Mouse (Mus musculus): ENCODE data around the gene Ifnl2. TPM values are rescaled to one million over a fixed set of nuclear protein-coding genes. Genes with fewer than 3 reads are reported as not detected.
"Not testable (repeated sequence)": the region's sequence is repeated elsewhere in the genome, so short reads cannot be mapped to it uniquely, and the experiment has no call there.

Gene Ifnl2
- polyA plus RNA-seq, 1 experiment: not detected

GRCm38 (mm10) chr7:28545891-28546210, 35.6 kb upstream of the Ifnl2 start:
- no peaks in the 10 kb centered on the region for H3K9me3 ChIP-seq (ENCODE audit: control insufficient read depth, low read length)
- H3K4me1 ChIP-seq (ENCODE audit: control insufficient read depth): no peaks in the 10 kb centered on the region; the same call in none of the 2 replicates
- no peak for TF ChIP-seq GATA1 (IDR thresholded peaks at IDR 0.05; ENCODE audit: low read length)
- TF ChIP-seq TAL1 (IDR thresholded peaks at IDR 0.05; ENCODE audit: low read length): no peak
- no peaks in the 10 kb centered on the region for H3K36me3 ChIP-seq (ENCODE audit: control insufficient read depth)
- H3K4me3 ChIP-seq (replicated peaks): no peak overlapping the region
- H3K27me3 ChIP-seq (ENCODE audit: control insufficient read depth): peaks cover 52% of the 10 kb centered on the region

GRCm38 (mm10) chr7:28545048-28545890, 35.0 kb upstream of the Ifnl2 start:
- no peaks in the 10 kb centered on the region for H3K9me3 ChIP-seq (ENCODE audit: control insufficient read depth, low read length)
- H3K27me3 ChIP-seq (ENCODE audit: control insufficient read depth): peaks cover 52% of the 10 kb centered on the region
- no peak for TF ChIP-seq TAL1 (IDR thresholded peaks at IDR 0.05; ENCODE audit: low read length)
- no peak for TF ChIP-seq GATA1 (IDR thresholded peaks at IDR 0.05; ENCODE audit: low read length)
- no peak overlapping the region for H3K4me3 ChIP-seq (replicated peaks)
- no peaks in the 10 kb centered on the region for H3K36me3 ChIP-seq (ENCODE audit: control insufficient read depth)
- H3K4me1 ChIP-seq (ENCODE audit: control insufficient read depth): no peaks in the 10 kb centered on the region; the same call in none of the 2 replicates

- Histone ChIP-seq H3K27me3 (ENCODE audit: control insufficient read depth) (peaks cover 52% of the 10 kb centered on the region), H3K4me1 (ENCODE audit: control insufficient read depth) (no peaks in the 10 kb centered on the region; the same call in none of the 2 replicates), H3K9me3 (ENCODE audit: control insufficient read depth, low read length) (no peaks in the 10 kb centered on the region), H3K4me3 (replicated peaks) (no peak overlapping the region), H3K36me3 (ENCODE audit: control insufficient read depth) (no peaks in the 10 kb centered on the region)
- no peak for TF ChIP-seq TAL1 (IDR thresholded peaks at IDR 0.05; ENCODE audit: low read length)
- no peak for TF ChIP-seq GATA1 (IDR thresholded peaks at IDR 0.05; ENCODE audit: low read length)
These were observed 33.9 kb upstream of the Ifnl2 start for GRCm38 (mm10) chr7:28544051-28544601.

GRCm38 (mm10) chr7:28540526-28540925, 30.3 kb upstream of the Ifnl2 start, which contains the start of gene Sycn:
Gene Sycn, plus strand, starts transcription at chr7:28540885.
- Histone ChIP-seq H3K4me3 (replicated peaks) (no peak within 1 kb of the TSS), H3K9me3 (ENCODE audit: control insufficient read depth, low read length) (no peaks in the 10 kb centered on the region), H3K27me3 (ENCODE audit: control insufficient read depth) (peaks cover 20% of the 10 kb centered on the region), H3K36me3 (ENCODE audit: control insufficient read depth) (no peaks in the 10 kb centered on the region), H3K4me1 (ENCODE audit: control insufficient read depth) (no peaks in the 10 kb centered on the region; the same call in 1 of the 2 replicates)
- TF ChIP-seq GATA1 (IDR thresholded peaks at IDR 0.05; ENCODE audit: low read length) (no peak), TAL1 (IDR thresholded peaks at IDR 0.05; ENCODE audit: low read length) (no peak)

- not testable (repeated sequence) for H3K9me3 ChIP-seq (ENCODE audit: control insufficient read depth, low read length); H3K4me1 ChIP-seq (ENCODE audit: control insufficient read depth); H3K4me3 ChIP-seq (replicated peaks); H3K36me3 ChIP-seq (ENCODE audit: control insufficient read depth); H3K27me3 ChIP-seq (ENCODE audit: control insufficient read depth)
These were observed 28.6 kb upstream of the Ifnl2 start for GRCm38 (mm10) chr7:28538886-28539285.

- H3K9me3 ChIP-seq (ENCODE audit: control insufficient read depth, low read length): no peaks in the 10 kb centered on the region
- H3K27me3 ChIP-seq (ENCODE audit: control insufficient read depth): no peaks in the 10 kb centered on the region
- H3K36me3 ChIP-seq (ENCODE audit: control insufficient read depth): no peaks in the 10 kb centered on the region
- no peak overlapping the region for H3K4me3 ChIP-seq (replicated peaks)
- TF ChIP-seq GATA1 (IDR thresholded peaks at IDR 0.05; ENCODE audit: low read length) (no peak), TAL1 (IDR thresholded peaks at IDR 0.05; ENCODE audit: low read length) (no peak)
- peaks cover 7% of the 10 kb centered on the region for H3K4me1 ChIP-seq (ENCODE audit: control insufficient read depth)
These were observed 21.8 kb upstream of the Ifnl2 start for GRCm38 (mm10) chr7:28532005-28532404.

GRCm38 (mm10) chr7:28527922-28528719, 17.9 kb upstream of the Ifnl2 start:
- Histone ChIP-seq H3K36me3 (ENCODE audit: control insufficient read depth) (no peaks in the 10 kb centered on the region), H3K9me3 (ENCODE audit: control insufficient read depth, low read length) (no peaks in the 10 kb centered on the region), H3K4me1 (ENCODE audit: control insufficient read depth) (peaks cover 7% of the 10 kb centered on the region), H3K4me3 (replicated peaks) (no peak overlapping the region), H3K27me3 (ENCODE audit: control insufficient read depth) (no peaks in the 10 kb centered on the region)
- TF ChIP-seq GATA1 (IDR thresholded peaks at IDR 0.05; ENCODE audit: low read length) (no peak), TAL1 (IDR thresholded peaks at IDR 0.05; ENCODE audit: low read length) (no peak)

GRCm38 (mm10) chr7:28522536-28522935, 12.3 kb upstream of the Ifnl2 start, which contains the start of gene Ifnl3:
Gene Ifnl3, plus strand, starts transcription at chr7:28522836.
- H3K4me1 ChIP-seq (ENCODE audit: control insufficient read depth); H3K36me3 ChIP-seq (ENCODE audit: control insufficient read depth); H3K4me3 ChIP-seq (replicated peaks); H3K27me3 ChIP-seq (ENCODE audit: control insufficient read depth); H3K9me3 ChIP-seq (ENCODE audit: control insufficient read depth, low read length): not testable (repeated sequence)

GRCm38 (mm10) chr7:28511441-28511840, 1.2 kb upstream of the Ifnl2 start:
- no peaks in the 10 kb centered on the region for H3K9me3 ChIP-seq (ENCODE audit: control insufficient read depth, low read length)
- no peaks in the 10 kb centered on the region for H3K4me1 ChIP-seq (ENCODE audit: control insufficient read depth)
- H3K4me3 ChIP-seq (replicated peaks): no peak overlapping the region
- no peaks in the 10 kb centered on the region for H3K36me3 ChIP-seq (ENCODE audit: control insufficient read depth)
- TF ChIP-seq GATA1 (IDR thresholded peaks at IDR 0.05; ENCODE audit: low read length): no peak
- no peak for TF ChIP-seq TAL1 (IDR thresholded peaks at IDR 0.05; ENCODE audit: low read length)
- H3K27me3 ChIP-seq (ENCODE audit: control insufficient read depth): no peaks in the 10 kb centered on the region

- H3K4me1 ChIP-seq (ENCODE audit: control insufficient read depth); H3K9me3 ChIP-seq (ENCODE audit: control insufficient read depth, low read length); H3K4me3 ChIP-seq (replicated peaks); H3K36me3 ChIP-seq (ENCODE audit: control insufficient read depth); H3K27me3 ChIP-seq (ENCODE audit: control insufficient read depth): not testable (repeated sequence)
These were observed 1.1 kb downstream of the Ifnl2 start for GRCm38 (mm10) chr7:28509121-28509520.

All from erythroblast, embryonic 14.5 days (primary cell).